Mouse (Mus musculus) adrenal gland, postnatal 36 days (tissue): ENCODE data around the gene Arhgap15. TPM values are rescaled to one million over a fixed set of nuclear protein-coding genes. Genes with fewer than 3 reads are reported as not detected.
A peak's percentile ranks its signal among the peaks of the same experiment; 100 is the strongest.

Experiments used
- DNase-seq, 2 experiments: peaks; one replicate each; pipeline ENCODE4 v3.0.0; 2021; ENCODE audit warnings: mixed read lengths in 1 of 2
- total RNA-seq, 2 experiments: library from RNA; stranded (reverse); gene quantifications; 2 replicates each; pipeline ENCODE4 v1.2.3; 2021

The Arhgap15 gene
- total RNA-seq, 2 experiments from 2014 or later = 1.7 to 3.3 TPM

DNA sequence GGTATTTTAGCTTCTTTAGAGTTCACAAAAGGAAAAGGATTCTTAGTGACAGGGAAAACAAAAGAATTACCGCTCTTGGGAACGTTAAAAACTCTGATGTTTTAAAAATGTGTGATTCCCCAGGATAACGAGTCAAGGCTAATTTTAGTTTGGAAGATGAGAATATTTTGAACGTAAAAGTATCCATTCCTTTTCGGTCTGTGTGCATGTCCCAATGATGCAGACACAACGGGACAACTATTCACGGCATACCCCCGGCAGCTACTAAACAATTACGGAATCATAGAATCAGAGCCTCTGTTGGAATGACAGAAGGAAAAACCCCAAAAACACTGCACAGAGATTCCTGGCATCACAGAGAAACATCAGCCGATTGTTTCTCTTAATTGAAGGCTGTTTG lies 281.2 kb downstream of the Arhgap15 start:
- no peak for DNase-seq

DNA sequence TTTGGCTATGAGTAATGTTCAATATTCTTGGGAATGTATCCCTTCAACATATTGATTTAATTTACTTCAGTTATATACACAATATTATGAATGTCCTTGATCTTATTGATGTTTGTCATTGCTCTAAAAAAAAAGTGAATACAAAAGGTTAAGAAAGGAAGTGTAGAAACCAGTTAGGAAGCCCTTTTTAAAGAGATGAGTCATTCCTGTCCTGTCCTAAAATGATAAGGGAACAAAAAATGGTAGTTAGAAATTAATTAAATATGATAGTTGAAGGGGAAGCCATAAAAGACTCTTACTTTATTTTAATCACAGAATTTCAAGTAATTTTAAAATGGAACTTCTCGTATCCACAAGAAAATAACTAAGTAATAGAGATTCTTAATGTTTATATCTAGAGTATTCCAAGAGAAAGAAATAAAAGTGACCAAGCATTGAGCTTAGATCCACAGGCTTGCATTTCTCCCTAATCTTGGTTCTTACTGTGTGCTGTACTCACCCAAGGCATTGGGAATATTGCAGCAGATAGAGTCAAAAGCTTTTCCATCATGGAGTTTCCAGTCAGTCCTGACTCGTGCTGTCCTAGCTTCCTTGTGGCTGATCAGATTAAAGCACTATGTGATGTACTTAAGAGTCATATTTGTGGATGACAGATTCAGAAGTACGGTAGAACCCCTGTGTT lies 291.0 kb downstream of the Arhgap15 start:
- DNase-seq = no peak

DNA sequence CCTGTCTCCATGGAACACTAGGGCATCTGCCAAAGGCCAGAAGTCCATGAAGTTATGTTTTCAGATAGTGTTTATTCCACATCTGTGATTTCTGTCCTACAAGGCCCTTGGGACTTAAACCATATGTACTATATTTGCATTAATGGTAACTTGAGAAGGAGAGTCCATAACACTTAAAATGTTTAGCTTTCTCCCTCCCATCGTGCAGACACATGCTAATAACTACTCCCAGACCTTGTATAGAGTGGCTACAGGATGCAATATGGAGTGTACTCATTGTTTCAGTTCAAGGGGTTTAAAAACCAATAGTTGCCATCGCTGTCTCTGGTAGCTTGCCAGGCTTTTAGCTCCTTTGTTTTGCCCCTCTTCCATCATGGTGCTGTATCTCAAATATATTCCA lies 295.5 kb downstream of the Arhgap15 start:
- no peak for DNase-seq

DNA sequence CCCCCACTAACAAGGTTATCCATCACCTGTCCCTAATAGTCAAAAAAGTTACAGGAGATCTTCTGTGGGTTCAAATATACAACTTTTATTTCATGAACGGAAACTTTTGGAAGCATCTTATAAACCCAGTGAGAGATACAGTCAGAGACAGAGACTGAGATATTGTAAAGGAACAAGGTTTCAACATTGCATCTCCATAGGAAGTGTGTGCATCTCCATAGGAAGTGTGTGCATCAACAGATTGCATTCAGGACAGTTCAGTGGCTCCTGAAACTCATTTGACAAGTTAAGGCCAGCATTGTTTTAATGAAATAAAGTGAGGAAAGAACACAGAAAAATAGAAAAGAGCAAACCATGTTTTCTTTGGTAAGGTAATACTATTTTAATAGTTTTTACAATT lies 296.0 kb downstream of the Arhgap15 start:
- DNase-seq = no peak

DNA sequence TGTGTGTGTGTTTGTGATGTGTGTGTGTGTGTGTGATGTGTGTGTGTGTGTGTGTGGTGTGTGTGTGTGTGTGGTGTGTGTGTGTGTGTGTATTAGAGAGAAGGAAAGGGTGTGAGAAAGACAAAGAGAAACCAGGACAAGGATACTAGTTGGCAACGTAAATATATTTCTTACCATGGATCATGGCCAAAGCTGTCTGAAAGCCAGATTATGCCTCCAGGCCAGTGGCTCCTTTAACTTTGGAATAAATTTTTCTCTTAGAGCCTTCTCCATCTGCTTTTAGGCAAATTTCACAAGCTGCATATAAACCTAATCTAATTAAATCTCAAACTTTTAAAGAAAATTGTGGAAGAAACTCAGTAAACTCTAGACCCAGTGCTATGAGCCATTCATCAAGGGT lies 296.6 kb downstream of the Arhgap15 start:
- DNase-seq = no peak

DNA sequence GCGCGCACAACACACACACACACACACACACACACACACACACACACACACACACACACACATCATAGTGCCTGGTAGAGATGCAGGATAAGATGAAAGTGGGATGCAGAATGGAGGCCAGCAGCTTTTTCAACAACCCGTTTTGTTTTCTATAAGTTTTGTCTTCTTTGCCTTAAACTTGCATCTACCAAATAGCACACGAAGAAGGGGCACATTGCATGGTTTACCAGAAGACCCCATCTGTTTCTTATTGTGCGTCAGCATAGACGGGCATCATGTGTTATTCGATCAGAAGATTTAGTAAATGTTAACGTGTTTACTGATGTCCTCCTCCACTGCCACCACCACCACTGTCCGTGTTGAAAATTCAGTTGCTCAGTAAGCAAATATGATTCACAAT lies 311.7 kb downstream of the Arhgap15 start:
- no peak for DNase-seq

DNA sequence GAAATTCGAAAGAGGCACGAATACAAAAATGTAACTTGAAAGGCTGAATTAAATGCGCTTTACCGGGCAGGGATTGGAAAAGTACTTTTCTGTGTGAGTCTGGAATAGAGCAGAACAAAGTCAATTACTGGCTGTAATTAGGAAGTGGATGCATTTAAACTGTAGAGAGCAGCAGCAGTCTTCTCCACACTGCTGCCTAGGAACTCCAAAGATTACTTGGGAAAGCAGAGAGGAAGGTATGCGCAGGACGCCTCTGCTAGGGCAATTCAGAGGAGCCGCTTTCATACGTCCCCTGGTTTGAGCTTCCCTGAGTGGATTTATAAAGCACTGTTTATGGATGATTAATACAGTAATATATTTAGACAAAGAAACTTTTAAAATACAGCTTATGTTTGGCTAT lies 312.1 kb downstream of the Arhgap15 start:
- DNase-seq = no peak

DNA sequence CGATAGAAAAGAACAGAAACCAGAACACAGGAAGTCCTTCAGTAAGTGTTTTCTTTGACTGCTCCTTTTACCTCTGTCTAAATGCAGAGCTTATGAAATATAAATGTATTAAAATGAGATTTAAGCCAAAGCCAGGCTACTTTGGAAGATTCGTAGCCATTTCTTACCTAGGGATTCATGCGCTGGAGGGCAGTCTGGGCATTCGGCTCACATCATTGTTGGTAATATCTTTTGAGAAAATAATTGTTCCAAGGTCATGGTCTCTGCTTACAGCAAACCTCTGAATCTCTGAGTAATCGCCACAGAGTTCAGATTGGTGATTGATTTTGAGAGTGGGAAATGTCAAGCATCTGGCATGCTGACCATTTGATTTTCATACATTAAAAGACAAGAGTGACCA lies 316.4 kb downstream of the Arhgap15 start:
- peak; percentile 33 to 58 for DNase-seq

DNA sequence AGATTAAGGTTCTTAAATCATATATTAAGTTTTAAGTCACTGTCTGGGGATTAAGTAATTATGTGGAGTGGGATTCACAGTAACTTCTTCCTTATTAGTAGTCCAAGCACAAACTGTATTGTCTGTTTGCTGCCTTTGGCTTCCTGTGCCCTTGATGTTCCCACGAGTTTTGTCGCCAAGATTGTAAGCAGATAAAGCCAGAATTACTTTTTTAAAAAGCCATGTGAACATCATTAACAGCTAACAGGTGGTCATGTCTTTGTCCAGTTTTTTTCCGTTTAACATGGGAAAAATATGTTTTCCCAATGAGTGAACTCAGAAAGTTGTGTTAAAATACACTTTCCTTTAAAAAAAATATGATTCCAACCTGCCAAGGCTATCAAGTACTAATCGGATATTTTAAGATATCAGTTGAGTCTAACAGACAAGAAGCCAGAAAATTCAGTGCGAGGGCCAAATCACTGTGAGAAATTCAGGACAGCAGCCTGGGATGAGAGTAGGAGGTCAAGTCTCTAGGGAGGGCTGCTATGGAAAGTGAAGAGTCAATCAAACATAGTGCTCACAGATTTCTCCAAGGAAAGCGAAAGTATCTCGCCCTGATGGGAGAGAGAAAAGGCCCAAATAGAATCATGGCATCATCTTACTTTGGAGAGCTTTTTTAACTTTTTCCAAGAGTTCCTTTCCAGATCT lies 319.7 kb downstream of the Arhgap15 start:
- no peak for DNase-seq

DNA sequence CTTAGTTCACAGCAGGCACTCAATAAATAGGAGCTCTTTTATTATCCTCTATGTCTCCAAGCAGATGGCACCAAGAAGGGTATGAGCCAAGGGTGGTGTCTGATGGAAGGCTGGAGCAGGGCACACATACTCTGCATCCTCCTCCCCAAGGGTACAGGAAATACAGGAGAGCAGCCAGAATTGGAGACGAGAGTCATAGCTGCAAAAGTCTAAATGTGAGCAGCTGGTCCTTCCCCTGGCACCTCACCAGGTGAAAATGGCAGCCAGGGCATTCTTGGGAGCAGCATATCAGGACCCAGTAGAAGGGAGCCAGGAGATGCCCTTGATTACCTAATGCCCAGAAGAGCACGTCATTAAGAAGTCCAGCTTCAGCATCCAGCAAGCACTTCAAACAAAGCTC lies 320.3 kb downstream of the Arhgap15 start:
- no peak for DNase-seq

DNA sequence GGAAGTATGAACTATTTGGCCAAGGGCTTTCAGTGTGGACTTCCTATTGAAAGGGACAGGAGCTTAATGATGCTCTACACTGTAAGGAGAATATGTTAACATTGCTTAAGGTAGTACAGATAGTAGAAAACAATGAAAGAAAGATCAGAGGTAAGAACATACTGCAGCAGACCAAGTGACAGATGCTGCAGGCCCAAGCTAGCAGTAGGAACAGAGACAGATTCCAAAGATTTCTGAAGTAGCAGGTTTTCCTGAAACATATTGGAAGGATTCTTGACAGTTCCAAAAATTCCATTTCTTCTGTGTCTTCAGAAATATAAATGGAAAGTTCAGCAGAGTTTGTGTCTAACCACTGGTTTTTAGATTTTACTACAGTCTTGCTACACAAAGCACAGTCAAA lies 327.9 kb downstream of the Arhgap15 start:
- DNase-seq = no peak

DNA sequence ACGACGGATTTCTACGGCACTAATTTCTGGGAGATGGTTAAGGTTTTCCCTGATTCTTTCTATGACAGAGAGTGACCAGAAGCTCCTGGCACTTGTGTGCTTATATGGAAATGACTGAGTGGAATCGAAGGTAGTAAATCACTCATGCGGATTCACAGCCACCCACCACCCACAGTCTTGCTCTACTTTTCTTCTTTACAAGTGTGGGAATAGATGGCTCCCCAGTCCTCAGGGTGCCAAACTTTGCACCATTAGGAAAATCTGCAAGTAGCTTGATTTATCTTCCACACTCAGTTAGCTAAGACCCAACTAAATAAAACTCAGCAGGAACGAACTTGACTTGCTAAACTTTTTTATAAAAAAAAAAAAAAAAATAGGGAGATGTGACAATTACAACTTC lies 331.9 kb downstream of the Arhgap15 start:
- no peak for DNase-seq

DNA sequence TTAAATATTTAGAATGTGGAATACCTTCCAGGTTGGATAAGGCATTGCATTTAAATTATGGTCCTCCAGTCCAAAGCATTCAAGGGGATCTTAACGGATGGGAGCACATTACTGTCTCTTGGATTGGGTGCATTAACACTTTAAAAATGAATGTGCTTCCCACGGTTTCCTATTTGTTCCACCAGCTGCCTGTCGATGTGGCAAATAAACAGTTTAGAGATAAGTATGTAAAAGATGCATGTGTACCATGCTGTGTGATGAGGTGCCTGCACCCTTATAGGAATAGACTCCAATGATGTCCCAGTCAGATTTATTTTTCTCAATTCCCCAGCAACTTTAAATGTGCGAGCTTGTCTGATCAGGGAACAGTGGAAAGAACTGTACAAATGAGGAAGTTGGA lies 332.6 kb downstream of the Arhgap15 start:
- no peak for DNase-seq

DNA sequence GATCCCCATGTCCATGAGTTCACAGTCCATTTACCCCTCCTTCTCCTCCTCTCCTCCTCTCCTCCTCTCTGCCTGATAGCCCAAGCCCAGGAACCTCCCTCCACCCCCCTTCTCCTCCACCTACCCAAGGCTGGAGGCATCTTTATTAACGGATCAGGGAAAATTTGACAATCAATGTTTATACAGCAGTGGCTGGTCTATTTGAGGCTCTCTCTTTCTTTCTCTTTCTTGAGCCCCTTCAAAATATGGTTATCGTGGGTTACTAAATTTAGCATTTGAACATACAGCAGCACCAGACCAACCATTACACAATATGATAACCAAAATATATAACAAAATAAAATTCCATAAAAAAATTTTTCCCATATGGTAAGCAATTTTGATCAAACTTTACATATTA lies 335.8 kb downstream of the Arhgap15 start:
- DNase-seq = no peak

DNA sequence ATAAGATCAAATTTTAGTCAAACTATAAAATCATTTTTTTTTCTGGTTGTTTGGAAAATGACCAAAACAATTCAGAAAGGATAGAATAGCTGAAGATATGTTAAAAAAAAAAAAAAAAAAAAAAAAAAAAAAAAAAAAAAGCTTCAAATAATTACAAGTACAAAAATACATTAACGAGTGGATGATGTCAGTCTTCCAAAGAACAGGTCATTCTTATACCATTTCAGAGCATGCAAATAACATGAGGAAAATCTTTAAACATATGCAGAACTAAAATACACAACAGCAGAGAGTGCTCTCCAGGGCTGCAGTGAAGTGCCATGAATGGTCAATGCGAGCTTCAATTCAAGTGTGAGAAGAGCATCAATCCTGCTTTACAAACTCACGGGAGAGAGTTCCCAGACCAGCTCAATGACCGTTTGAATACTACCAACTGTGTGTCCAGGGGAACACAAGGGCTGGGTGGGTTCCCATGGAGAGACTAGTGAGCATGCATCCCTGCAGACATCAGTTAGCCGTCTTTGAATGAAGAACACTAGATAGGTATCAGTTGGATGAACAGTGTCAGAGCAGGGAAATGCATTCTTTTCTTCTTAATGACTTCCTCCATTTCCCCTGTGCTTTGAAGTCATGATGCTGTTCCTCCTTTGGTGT lies 337.9 kb downstream of the Arhgap15 start:
- DNase-seq = no peak

DNA sequence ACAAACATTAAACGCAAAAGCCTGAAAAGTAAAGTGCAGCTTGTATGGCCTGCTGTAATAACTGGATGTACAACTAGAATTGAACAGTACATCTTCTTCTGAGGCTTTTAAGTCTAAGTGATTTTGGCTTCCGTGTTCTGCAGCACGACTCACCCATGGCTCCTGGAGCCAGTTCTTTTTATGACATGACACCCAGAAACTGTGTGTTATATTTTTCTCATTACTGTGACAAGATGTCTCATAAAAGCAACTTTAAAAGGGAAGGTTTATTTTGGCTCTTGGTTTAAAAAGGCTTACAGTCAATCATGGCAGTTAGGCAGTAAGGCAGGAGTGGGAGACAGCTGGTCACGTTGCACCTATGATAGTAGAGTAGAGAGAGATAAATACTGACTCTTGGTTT lies 349.9 kb downstream of the Arhgap15 start:
- DNase-seq = no peak

DNA sequence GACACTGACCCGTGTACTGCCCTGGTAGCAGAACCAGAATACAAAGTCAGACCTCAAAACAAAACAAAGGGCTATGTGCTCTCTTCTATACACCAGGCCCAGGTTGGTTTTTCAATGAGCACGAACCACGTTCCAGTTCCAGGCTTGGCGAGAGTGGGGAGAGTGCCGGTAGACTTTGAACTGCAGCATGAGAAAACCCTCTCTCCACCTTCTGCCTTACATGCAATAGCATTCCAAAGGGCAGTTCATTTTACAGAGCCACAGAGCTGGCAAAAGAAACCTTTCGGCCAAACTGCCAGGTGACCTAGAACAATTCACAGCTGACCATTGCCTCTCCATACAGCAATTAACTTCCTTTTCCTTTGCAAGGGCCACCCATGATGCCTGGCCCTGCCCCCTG lies 353.7 kb downstream of the Arhgap15 start:
- no peak for DNase-seq

DNA sequence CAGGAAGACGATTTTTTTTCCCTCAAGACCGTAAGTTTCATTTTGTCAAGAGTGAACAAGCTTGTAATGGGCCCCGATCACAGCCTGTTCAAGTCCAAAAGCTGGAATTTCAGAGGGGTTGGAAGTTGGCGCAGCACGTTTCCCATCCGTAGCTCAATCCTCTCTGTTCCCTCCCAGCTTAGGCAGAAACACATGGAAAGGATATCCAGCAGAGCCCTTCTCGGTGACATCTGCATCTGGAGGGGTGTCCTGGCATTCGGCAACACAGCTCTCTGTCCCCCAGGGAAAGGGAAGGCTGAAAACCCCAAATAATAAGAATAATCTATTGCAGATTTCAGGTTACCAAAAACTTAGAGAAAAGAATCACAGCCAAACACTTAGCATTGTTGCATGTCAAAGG lies 354.7 kb downstream of the Arhgap15 start:
- no peak for DNase-seq

DNA sequence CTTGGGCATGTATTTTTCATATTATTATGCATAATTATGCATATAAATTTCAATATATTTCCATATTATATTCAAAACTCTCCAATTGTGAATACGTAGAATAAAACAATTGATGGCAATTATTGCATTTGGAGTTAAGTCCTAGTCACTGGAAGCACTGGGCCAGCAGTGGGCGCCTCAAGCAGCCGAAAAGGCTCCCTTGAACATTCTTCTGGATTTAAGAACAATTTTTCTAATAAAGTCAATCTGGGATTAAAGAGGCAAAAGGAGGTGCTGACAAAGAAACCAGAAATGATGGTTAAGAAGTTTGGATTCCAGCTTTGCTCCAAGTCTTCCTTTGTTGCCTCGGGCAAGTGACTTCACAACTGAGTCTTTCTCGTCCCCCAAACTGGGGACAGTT lies 355.1 kb downstream of the Arhgap15 start:
- DNase-seq = peak; percentile 20 to 35

DNA sequence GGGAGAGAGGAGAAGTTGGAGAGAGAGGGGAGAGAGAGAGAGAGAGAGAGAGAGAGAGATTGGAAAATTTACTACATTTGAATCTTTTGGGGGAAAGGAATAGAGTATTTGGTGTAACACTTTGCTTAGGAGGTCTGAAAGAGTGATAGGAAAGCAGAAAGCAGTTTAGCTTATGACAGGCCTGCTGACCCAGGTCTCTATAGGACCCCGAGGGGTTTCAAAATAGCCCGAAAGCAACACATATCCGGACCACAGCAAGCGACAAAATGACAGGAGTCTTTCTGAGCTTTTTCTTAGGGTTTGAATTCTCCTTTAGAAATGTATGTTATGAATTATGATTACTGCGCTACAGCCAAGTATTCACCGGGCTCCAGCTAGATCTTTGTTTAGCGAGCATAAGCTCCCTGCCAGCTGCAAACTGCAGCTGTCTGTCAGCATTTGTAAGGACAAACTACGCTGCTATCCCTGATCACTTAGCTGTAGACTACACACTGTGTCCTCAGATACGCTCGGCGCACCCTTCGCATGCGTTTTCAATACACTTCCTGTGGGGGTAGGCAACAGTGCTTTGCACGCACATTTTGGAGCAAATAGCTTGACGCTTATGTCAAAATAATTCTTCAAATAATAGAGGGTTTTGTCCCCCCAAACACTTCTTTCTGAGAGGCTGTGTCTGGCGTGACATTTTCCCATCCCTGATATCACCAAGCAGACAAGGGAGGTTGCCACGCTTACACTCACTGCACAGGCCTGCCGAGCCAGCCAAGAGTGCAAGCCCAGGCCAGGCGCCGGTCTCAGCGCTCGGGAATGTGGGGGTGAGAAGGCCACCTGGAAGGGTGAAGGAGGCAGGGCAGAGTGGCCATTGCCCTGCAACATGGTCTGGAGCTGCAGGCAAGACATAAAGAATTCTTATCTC lies 355.9 kb downstream of the Arhgap15 start:
- DNase-seq = peak; percentile 16 to 20

DNA sequence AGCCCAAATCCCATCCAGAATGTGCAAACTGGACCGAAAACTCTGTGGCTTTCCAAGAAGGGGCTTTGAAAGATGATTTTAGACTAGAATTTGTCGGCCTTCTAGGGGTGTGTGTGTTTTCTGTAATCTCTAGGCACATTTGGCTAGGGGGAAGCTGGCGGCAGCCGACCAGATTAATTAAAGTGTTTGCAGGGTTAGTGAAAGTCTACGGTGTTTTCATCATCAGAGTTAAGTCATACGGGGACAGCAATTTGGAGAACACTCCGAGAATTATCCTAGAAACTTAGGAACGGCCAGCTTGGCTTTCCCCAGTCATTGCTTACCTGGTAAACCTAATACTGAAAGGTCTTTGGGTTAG lies 356.6 kb downstream of the Arhgap15 start:
- no peak for DNase-seq

DNA sequence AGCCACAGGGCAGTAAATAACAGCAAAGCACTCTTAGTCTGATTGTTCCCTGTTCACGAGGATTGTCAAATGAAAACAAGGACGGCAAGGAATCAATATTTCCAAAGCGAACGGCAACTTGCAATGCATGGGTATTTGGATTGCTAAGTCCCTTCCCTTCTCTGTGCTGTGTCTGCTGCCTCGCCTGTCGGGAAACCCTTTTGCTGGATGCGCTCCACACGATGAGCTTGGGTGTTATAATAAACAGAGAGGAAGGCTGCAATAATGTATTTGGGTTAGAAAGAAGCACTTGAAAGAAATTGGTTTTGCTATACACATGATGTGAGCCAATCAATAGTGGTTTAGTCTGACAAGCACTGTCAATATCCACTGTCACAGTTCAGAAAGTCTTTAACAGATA lies 357.7 kb downstream of the Arhgap15 start:
- no peak for DNase-seq

DNA sequence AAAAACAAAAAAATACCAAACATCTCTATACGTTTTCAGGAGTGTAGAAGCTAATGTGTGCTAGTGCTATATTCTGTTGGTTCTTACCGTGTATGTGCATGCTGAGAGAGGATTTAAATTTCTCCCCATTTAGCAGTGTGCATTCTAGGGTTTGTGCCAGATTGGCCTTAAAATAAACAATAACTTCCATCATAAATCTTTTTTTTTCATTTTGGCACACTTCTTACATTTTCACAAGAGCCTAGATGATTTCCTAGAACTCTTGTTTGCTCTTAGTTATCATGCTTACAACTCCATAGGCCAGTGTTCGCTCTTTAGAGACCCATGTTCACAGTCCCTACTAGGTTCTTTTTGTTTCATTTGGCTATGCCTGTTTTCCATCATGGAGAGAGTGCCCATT lies 362.7 kb downstream of the Arhgap15 start:
- no peak for DNase-seq
